Mouse (Mus musculus): ENCODE results near the gene Myh7.

- no peak for TF ChIP-seq POLR2A (IDR thresholded peaks at IDR 0.05; ENCODE audit: control insufficient read depth, low read depth, low read length)
- no peak for TF ChIP-seq CTCF (IDR thresholded peaks at IDR 0.05; ENCODE audit: control insufficient read depth, insufficient read depth, insufficient replicate concordance, low read depth, low read length)
Observed at GRCm38 (mm10) chr14:54968344-54968743, 26.1 kb downstream of the Myh7 start.

Measured in testis, adult 2 months (tissue).